Mouse (Mus musculus) embryonic fibroblast, embryonic 13.5 days (primary cell): ENCODE measurements around the gene Gast.
"Not testable (repeated sequence)": the region's sequence is repeated elsewhere in the genome, so short reads cannot be mapped to it uniquely, and the experiment has no call there.

Source experiments
- CTCF ChIP-seq: IDR thresholded peaks from 2 replicates; pipeline ENCODE4 v1.5.1; 2011; ENCODE audit warnings: mild to moderate bottlenecking, control low read depth, low read length, moderate library complexity, borderline replicate concordance; ENCODE audit not compliant: insufficient read depth
- POLR2A ChIP-seq: IDR thresholded peaks from 2 replicates; pipeline ENCODE4 v1.6.1; 2011; ENCODE audit warnings: low read depth, mild to moderate bottlenecking, control low read depth, low read length, moderate library complexity

GRCm38 (mm10) chr11:100320701-100321410, 13.4 kb upstream of the Gast start:
- not testable (repeated sequence) for TF ChIP-seq CTCF, POLR2A
